Mouse (Mus musculus): ENCODE results near the gene Dok5. TPM values are rescaled to one million over a fixed set of nuclear protein-coding genes. Genes with fewer than 3 reads are reported as not detected.

Gene Dok5
- polyA plus RNA-seq, 1 experiment: not detected

- Histone ChIP-seq H3K4me1 (ENCODE audit: control insufficient read depth, insufficient read depth, low read length) (no peaks in the 10 kb centered on the region), H3K4me3 (ENCODE audit: insufficient read depth, low read length) (no peak overlapping the region), H3K27ac (ENCODE audit: insufficient read depth, low read depth, low read length) (no peak overlapping the region)
- TF ChIP-seq POLR2A (IDR thresholded peaks at IDR 0.05; ENCODE audit: borderline replicate concordance, low read depth, low read length) (no peak), CTCF (IDR thresholded peaks at IDR 0.05; ENCODE audit: low read depth, low read length) (no peak)
Measured at GRCm38 (mm10) chr2:170903367-170903766, 171.8 kb downstream of the Dok5 start.

- Histone ChIP-seq H3K4me3 (ENCODE audit: insufficient read depth, low read length) (no peak overlapping the region), H3K27ac (ENCODE audit: insufficient read depth, low read depth, low read length) (no peak overlapping the region), H3K4me1 (ENCODE audit: control insufficient read depth, insufficient read depth, low read length) (no peaks in the 10 kb centered on the region)
- no peak for TF ChIP-seq POLR2A (IDR thresholded peaks at IDR 0.05; ENCODE audit: borderline replicate concordance, low read depth, low read length)
- no peak for TF ChIP-seq CTCF (IDR thresholded peaks at IDR 0.05; ENCODE audit: low read depth, low read length)
Measured at GRCm38 (mm10) chr2:170912589-170913223, 181.1 kb downstream of the Dok5 start.

GRCm38 (mm10) chr2:170913863-170914262 lies 182.3 kb downstream of the Dok5 start:
- no peak overlapping the region for H3K27ac ChIP-seq (ENCODE audit: insufficient read depth, low read depth, low read length)
- no peak for TF ChIP-seq CTCF (IDR thresholded peaks at IDR 0.05; ENCODE audit: low read depth, low read length)
- no peak for TF ChIP-seq POLR2A (IDR thresholded peaks at IDR 0.05; ENCODE audit: borderline replicate concordance, low read depth, low read length)
- H3K4me1 ChIP-seq (ENCODE audit: control insufficient read depth, insufficient read depth, low read length): no peaks in the 10 kb centered on the region
- H3K4me3 ChIP-seq (ENCODE audit: insufficient read depth, low read length): no peak overlapping the region

- TF ChIP-seq POLR2A (IDR thresholded peaks at IDR 0.05; ENCODE audit: borderline replicate concordance, low read depth, low read length): no peak
- no peak for TF ChIP-seq CTCF (IDR thresholded peaks at IDR 0.05; ENCODE audit: low read depth, low read length)
- H3K4me3 ChIP-seq (ENCODE audit: insufficient read depth, low read length): no peak overlapping the region
- H3K4me1 ChIP-seq (ENCODE audit: control insufficient read depth, insufficient read depth, low read length): no peaks in the 10 kb centered on the region
- H3K27ac ChIP-seq (ENCODE audit: insufficient read depth, low read depth, low read length): no peak overlapping the region
Measured at GRCm38 (mm10) chr2:170915646-170916045, 184.0 kb downstream of the Dok5 start.

- H3K27ac ChIP-seq (ENCODE audit: insufficient read depth, low read depth, low read length): no peak overlapping the region
- no peak overlapping the region for H3K4me3 ChIP-seq (ENCODE audit: insufficient read depth, low read length)
- TF ChIP-seq CTCF (IDR thresholded peaks at IDR 0.05; ENCODE audit: low read depth, low read length): no peak
- no peak for TF ChIP-seq POLR2A (IDR thresholded peaks at IDR 0.05; ENCODE audit: borderline replicate concordance, low read depth, low read length)
- H3K4me1 ChIP-seq (ENCODE audit: control insufficient read depth, insufficient read depth, low read length): no peaks in the 10 kb centered on the region
Measured at GRCm38 (mm10) chr2:170922260-170922659, 190.7 kb downstream of the Dok5 start.

- TF ChIP-seq CTCF (IDR thresholded peaks at IDR 0.05; ENCODE audit: low read depth, low read length) (no peak), POLR2A (IDR thresholded peaks at IDR 0.05; ENCODE audit: borderline replicate concordance, low read depth, low read length) (no peak)
- H3K4me1 ChIP-seq (ENCODE audit: control insufficient read depth, insufficient read depth, low read length): no peaks in the 10 kb centered on the region
- no peak overlapping the region for H3K4me3 ChIP-seq (ENCODE audit: insufficient read depth, low read length)
- H3K27ac ChIP-seq (ENCODE audit: insufficient read depth, low read depth, low read length): no peak overlapping the region
Measured at GRCm38 (mm10) chr2:170924131-170924530, 192.5 kb downstream of the Dok5 start.

- Histone ChIP-seq H3K4me3 (ENCODE audit: insufficient read depth, low read length) (no peak overlapping the region), H3K27ac (ENCODE audit: insufficient read depth, low read depth, low read length) (no peak overlapping the region), H3K4me1 (ENCODE audit: control insufficient read depth, insufficient read depth, low read length) (no peaks in the 10 kb centered on the region)
- TF ChIP-seq POLR2A (IDR thresholded peaks at IDR 0.05; ENCODE audit: borderline replicate concordance, low read depth, low read length) (no peak), CTCF (IDR thresholded peaks at IDR 0.05; ENCODE audit: low read depth, low read length) (no peak)
Measured at GRCm38 (mm10) chr2:170926237-170926636, 194.6 kb downstream of the Dok5 start.

Other genes with a start within 250 kb of the Dok5 start
- 38.1 and 49.7 TPM in 2 replicates for gene Pfdn4, start 235.4 kb upstream of the Dok5 start, polyA plus RNA-seq (2012; ENCODE audit: insufficient read depth, insufficient read length, missing spikeins)
- not detected in 2 replicates for gene Cyp24a1, start 234.7 kb upstream of the Dok5 start, polyA plus RNA-seq (2012; ENCODE audit: insufficient read depth, insufficient read length, missing spikeins)
- not detected in 2 replicates for gene 4930470P17Rik, start 129.8 kb upstream of the Dok5 start, polyA plus RNA-seq (2012; ENCODE audit: insufficient read depth, insufficient read length, missing spikeins)